Mouse (Mus musculus) forebrain, embryonic 14.5 days (tissue): ENCODE data around the gene Anks1. TPM values are rescaled to one million over a fixed set of nuclear protein-coding genes. Genes with fewer than 3 reads are reported as not detected.
"Not testable (repeated sequence)": the region's sequence is repeated elsewhere in the genome, so short reads cannot be mapped to it uniquely, and the experiment has no call there.

Experiments used
- ATAC-seq: fragments of 200-750 bp; cut with Nextera tagmentation; 2 replicates; pipeline ENCODE4 v1.8.0; 2017; ENCODE audit warnings: mild to moderate bottlenecking, moderate library complexity
- DNase-seq: peaks from one replicate; pipeline ENCODE4 v3.0.0-alpha.2; 2015; ENCODE audit warnings: low spot score
- H3K27ac ChIP-seq: fragments of 300-500 bp; sonication (generic); 2 replicates; pipeline ENCODE4 v1.5.1; 2014; ENCODE audit warnings: low read depth, mild to moderate bottlenecking, control low read depth, low read length, moderate library complexity
- H3K27me3 ChIP-seq: fragments of 300-500 bp; sonication (generic); replicated peaks from 2 replicates; pipeline ENCODE4 v1.6.1; 2014; ENCODE audit warnings: low read length, control low read depth, mixed read lengths; ENCODE audit not compliant: control insufficient read depth, insufficient read depth
- H3K36me3 ChIP-seq: fragments of 300-500 bp; sonication (generic); 2 replicates; pipeline ENCODE4 v1.6.1; 2014; ENCODE audit warnings: low read length, control low read depth; ENCODE audit not compliant: control insufficient read depth, insufficient read depth
- H3K4me1 ChIP-seq: fragments of 300-500 bp; sonication (generic); 2 replicates; pipeline ENCODE4 v1.6.1; 2014; ENCODE audit warnings: antibody characterized with exemption, low read length, control low read depth; ENCODE audit not compliant: control insufficient read depth, insufficient read depth
- H3K4me2 ChIP-seq: fragments of 300-500 bp; sonication (generic); 2 replicates; pipeline ENCODE4 v1.6.1; 2014; ENCODE audit warnings: mild to moderate bottlenecking, control low read depth, low read length
- H3K4me3 ChIP-seq: fragments of 300-500 bp; sonication (generic); 2 replicates; pipeline ENCODE4 v1.5.1; 2014; ENCODE audit warnings: low read depth, low read length, control low read depth
- H3K9ac ChIP-seq: fragments of 300-500 bp; sonication (generic); 2 replicates; pipeline ENCODE4 v1.6.1; 2014; ENCODE audit warnings: mild to moderate bottlenecking, low read length, control low read depth, moderate library complexity
- H3K9me3 ChIP-seq: fragments of 300-500 bp; sonication (generic); replicated peaks from 2 replicates; pipeline ENCODE4 v1.6.1; 2016; ENCODE audit warnings: low read length, control low read depth, mixed read lengths; ENCODE audit not compliant: control insufficient read depth
- WGBS: fragments of 180-500 bp; shearing (Covaris S2); extraction: QIAGEN DNeasy Blood & Tissue Kit; methylation state at CpG from one replicate; pipeline ENCODE4 v1.1.7; 2014; 5-methylcytosine and 5-hydroxymethylcytosine counted together
- polyA plus RNA-seq: library from polyadenylated mRNA; unstranded; fragments of >200 nt; fragmentation: Nextera tagmentation; extraction: Ambion mirVana; gene quantifications from 2 replicates; pipeline ENCODE4 v1.2.1, GENCODE M21; 2014

The Anks1 gene
- polyA plus RNA-seq, 1 experiment from 2014 or later = 39.4 TPM

DNA sequence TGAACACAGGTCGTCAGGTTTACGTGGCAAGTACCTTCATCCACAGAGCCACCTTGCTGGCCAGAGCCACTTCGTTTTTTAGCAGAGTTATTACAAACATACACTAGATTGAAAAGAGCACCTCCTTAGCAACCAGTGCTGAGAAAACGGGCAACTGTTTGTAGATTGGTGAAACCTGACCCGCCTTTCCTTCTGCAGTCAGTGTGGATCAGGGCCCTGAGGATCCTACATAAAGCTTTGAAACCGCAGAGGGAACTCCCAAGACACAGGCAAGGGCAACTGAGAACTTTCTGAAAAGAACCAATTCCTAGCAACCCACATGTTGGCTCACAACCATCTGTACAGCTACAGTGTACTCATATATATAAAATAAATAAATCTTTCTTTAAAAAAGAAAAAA lies 44.0 kb downstream of the Anks1 start:
- H3K36me3 ChIP-seq = no peaks in the 10 kb centered on the region
- 83% methylated on average over 6 of the region's 6 CpGs for WGBS
- no peak overlapping the region for H3K27ac ChIP-seq
- no peaks in the 10 kb centered on the region for H3K27me3 ChIP-seq
- H3K4me2 ChIP-seq = no peak overlapping the region
- no peaks in the 10 kb centered on the region for H3K4me1 ChIP-seq
- no peak overlapping the region for H3K4me3 ChIP-seq
- ATAC-seq = no peak
- no peak overlapping the region for H3K9ac ChIP-seq
- H3K9me3 ChIP-seq = no peaks in the 10 kb centered on the region
- no peak for DNase-seq

DNA sequence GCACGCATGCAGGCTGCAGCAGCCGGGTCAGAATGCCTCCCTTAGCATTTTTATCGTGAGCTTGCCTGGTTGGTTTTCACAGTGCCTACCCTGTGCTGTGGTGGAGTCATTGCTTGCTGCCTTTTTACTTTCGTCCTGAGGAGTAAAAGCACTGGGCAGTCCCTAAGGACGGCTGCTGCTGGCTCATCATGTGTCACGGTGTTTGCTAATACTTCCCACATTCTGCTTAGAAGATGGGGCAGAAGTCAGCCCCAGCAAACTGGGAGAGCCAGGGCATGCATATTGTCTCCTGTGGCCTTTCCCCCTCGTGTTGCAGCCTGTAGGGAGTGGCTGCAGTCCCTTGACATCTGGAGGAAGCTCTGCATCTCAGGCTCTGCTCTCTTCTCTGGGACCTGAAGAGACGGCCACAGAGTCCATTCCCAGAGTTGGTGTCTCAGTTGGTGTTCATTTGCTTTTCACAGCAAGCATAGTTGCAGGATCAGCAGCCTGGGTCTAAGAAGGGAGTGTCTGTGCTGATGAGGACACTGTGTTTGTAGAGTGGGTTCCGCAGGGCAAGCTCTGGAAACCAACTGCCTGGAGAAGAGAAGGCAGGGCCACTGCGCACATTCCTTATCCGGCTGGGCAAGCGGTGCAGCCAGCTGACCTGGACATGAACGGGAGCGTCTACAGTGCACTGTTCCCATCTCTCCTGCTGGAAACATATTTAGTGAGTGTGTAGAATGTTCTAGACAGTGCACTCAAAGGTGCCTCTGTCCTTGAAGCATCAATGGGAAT lies 45.7 kb downstream of the Anks1 start:
- Histone ChIP-seq H3K4me2 (no peak overlapping the region), H3K36me3 (no peaks in the 10 kb centered on the region), H3K9ac (no peak overlapping the region), H3K4me3 (no peak overlapping the region), H3K9me3 (no peaks in the 10 kb centered on the region), H3K27me3 (no peaks in the 10 kb centered on the region), H3K4me1 (no peaks in the 10 kb centered on the region), H3K27ac (no peak overlapping the region)
- no peak for ATAC-seq
- WGBS = 85% methylated on average over 14 of the region's 14 CpGs
- DNase-seq = no peak

DNA sequence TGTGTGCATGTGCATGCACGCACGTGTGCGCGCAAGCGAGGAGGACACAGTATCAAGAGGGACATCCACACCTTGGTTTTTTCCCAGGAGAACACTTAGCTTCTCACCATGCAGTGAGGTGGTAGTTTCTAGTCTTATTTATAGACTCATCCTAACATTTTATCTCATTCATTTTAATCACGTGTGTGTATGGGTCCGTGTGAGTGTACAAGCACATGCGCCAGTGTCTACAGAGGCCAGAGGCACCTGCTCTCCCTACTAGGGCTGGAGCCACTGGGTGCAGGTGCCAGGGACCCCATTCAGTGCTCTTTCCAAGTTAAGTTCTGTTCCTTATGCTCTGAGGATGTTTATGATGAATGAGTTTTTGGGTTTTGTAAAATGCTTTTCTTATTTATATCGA lies 48.5 kb downstream of the Anks1 start:
- ATAC-seq (no peak), DNase-seq (no peak)
- H3K4me2 ChIP-seq = no peak overlapping the region
- WGBS = 95% methylated on average over 9 of the region's 9 CpGs
- H3K27ac ChIP-seq = no peak overlapping the region
- no peaks in the 10 kb centered on the region for H3K4me1 ChIP-seq
- no peaks in the 10 kb centered on the region for H3K9me3 ChIP-seq
- no peak overlapping the region for H3K9ac ChIP-seq
- no peak overlapping the region for H3K4me3 ChIP-seq
- H3K27me3 ChIP-seq = no peaks in the 10 kb centered on the region
- no peaks in the 10 kb centered on the region for H3K36me3 ChIP-seq

DNA sequence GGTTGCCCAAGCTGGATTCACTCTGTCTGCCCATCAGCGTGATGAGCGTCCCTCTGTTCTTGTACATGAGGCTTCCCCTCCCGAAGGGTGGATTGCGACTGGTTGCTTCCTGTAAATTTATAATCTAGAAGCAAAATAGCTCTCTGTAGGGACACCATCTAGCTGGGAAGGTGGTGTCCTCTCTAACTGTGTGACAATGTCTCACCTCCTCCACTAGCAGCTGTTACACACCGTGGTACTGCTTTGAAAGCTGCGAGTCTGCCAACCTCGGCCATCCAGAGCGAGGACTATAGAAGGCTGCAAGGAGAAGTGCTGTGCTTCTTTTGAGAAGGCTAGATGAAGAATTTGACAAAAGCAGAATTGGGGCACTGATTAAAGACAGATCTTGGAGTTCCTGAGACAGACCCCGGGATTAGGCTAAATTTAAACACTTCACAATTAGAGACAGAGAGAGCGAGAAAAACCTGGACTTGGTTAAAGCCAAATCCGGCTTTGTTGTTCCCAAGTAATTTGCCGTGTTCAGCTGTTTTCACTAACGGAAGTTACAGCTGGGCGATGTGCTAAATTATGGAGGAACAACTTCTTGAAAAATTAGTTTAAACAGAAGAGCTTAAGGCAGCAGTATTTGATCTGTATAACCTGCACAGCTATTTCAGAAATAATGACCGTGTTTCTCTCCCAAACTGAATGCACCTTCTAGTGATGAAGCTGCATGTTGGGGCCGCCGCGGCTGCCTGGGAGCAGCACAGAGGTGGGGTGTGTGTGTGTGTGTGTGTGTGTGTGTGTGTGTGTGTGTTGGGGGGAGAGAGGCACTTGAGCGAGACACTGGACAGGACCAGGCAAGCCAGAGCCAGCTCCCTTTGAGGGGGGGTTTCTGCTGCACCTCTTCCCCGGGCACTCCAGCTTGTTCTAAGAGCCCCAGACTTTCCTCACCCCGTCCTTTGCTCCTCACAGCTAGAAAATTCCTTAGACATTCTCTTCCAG lies 51.3 kb downstream of the Anks1 start:
- WGBS = 71% methylated on average over 21 of the region's 21 CpGs
- no peaks in the 10 kb centered on the region for H3K4me1 ChIP-seq
- ATAC-seq (no peak), DNase-seq (no peak)
- H3K4me3 ChIP-seq = no peak overlapping the region
- peak overlapping the region; percentile 9; the same call in 1 of the 2 replicates for H3K27ac ChIP-seq
- H3K9ac ChIP-seq = no peak overlapping the region
- H3K36me3 ChIP-seq = no peaks in the 10 kb centered on the region
- no peaks in the 10 kb centered on the region for H3K9me3 ChIP-seq
- H3K27me3 ChIP-seq = no peaks in the 10 kb centered on the region
- no peak overlapping the region for H3K4me2 ChIP-seq

DNA sequence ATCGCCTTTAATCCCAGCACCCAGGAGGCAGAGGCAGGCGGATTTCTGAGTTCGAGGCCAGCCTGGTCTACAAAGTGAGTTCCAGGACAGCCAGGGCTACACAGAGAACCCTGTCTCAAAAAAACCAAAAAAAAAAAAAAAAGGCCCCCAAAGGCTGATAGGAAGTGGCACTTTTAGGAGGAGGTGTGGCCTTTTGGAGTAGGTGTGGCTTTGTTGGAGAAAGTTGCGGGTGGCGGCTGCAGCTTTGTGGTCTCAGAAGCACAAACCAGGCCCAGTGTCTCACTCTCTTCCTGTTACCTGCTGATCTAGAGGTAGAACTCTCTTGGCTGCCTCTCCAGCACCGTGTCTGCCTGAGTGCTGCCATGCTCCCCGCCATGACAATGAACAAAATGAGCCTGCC lies 54.0 kb downstream of the Anks1 start:
- not testable (repeated sequence) for ATAC-seq
- 96% methylated on average over 7 of the region's 7 CpGs for WGBS

DNA sequence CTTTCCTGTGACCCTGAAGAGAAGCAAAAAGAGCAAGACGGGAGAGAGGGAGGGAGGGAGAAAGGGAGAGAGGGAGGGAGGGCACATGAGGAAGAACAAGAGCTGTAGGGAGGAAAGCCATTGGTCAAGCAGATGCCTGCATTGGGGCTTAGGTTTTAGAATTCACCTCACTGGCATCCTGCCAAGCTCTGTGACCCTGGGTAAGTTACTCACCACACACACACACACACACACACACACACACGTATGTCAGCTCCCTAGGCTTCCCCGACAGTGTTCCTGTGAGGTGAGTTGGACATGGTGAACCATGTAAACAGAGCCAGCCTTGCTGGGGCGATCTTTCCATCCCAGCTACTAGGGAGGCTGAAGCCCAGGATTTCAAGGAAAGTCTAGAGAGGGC lies 55.5 kb downstream of the Anks1 start:
- no peaks in the 10 kb centered on the region for H3K9me3 ChIP-seq
- 59% methylated on average over 4 of the region's 4 CpGs for WGBS
- no peak overlapping the region for H3K4me2 ChIP-seq
- ATAC-seq (no peak), DNase-seq (no peak)
- H3K36me3 ChIP-seq = no peaks in the 10 kb centered on the region
- no peak overlapping the region for H3K27ac ChIP-seq
- H3K27me3 ChIP-seq = no peaks in the 10 kb centered on the region
- H3K4me1 ChIP-seq = no peaks in the 10 kb centered on the region
- H3K9ac ChIP-seq = no peak overlapping the region
- no peak overlapping the region for H3K4me3 ChIP-seq

More for the DNA sequence above, 54.0 kb downstream of the Anks1 start:
- H3K4me2 ChIP-seq, H3K27me3 ChIP-seq, H3K36me3 ChIP-seq, H3K9me3 ChIP-seq, H3K4me3 ChIP-seq, H3K4me1 ChIP-seq, DNase-seq, H3K9ac ChIP-seq, H3K27ac ChIP-seq: not testable (repeated sequence)

DNA sequence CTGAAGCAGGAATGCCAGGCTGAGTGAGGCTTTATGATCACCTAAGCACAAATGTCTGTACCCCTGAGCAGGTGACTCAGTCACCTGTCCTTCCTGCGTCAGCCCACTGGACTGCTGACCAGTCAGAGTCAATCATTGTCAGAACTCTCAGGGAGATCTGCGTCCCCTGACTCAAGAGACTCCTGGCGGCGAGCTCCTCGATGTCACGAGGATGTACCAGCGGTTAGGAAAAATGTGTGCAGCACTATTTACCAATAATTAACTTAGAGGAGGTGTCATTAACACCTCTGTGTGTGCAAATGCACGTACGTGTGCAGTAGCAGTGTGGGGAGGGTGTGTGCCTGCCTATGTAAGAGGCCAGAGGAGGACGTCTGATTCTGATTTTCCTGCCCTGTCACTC lies 56.2 kb downstream of the Anks1 start:
- no peak overlapping the region for H3K9ac ChIP-seq
- no peak overlapping the region for H3K27ac ChIP-seq
- H3K9me3 ChIP-seq = no peaks in the 10 kb centered on the region
- no peak overlapping the region for H3K4me3 ChIP-seq
- no peaks in the 10 kb centered on the region for H3K36me3 ChIP-seq
- no peak for DNase-seq
- no peaks in the 10 kb centered on the region for H3K4me1 ChIP-seq
- WGBS = 87% methylated on average over 10 of the region's 10 CpGs
- no peak overlapping the region for H3K4me2 ChIP-seq
- no peak for ATAC-seq
- no peaks in the 10 kb centered on the region for H3K27me3 ChIP-seq

DNA sequence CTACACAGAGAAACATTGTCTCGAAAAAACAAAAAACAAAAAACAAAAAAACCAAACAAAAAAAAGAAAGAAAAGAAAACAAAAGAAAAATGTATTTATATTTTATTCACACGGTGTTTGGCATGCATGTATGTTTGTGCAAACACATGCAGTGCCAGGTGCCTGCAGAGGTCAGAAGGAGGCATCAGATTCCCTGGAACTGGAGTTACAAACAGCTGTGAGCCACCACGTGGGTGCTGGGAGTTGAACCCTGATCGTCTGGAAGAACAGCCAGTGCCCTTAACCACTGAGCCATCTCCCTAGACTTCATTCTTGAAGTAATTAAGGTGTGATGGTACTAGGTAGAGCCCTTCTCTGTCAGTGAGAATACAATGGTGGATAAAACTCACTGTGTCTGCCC lies 57.0 kb downstream of the Anks1 start:
- Histone ChIP-seq H3K4me3 (no peak overlapping the region), H3K4me2 (no peak overlapping the region), H3K27me3 (no peaks in the 10 kb centered on the region), H3K9me3 (no peaks in the 10 kb centered on the region), H3K36me3 (no peaks in the 10 kb centered on the region), H3K9ac (no peak overlapping the region), H3K4me1 (no peaks in the 10 kb centered on the region), H3K27ac (no peak overlapping the region)
- ATAC-seq (no peak), DNase-seq (no peak)
- WGBS = 79% methylated on average over 4 of the region's 4 CpGs
